Mouse (Mus musculus) neural tube, embryonic 12.5 days (tissue): Measurements from ENCODE around the gene Anapc15. TPM values are rescaled to one million over a fixed set of nuclear protein-coding genes. Genes with fewer than 3 reads are reported as not detected.
"Not testable (repeated sequence)": the region's sequence is repeated elsewhere in the genome, so short reads cannot be mapped to it uniquely, and the experiment has no call there.

Experiments
- ATAC-seq: fragments of 200-750 bp; cut with Nextera tagmentation; 2 replicates; pipeline ENCODE4 v1.8.0; 2017; ENCODE audit warnings: low read depth, mild to moderate bottlenecking, moderate TSS enrichment, moderate library complexity; ENCODE audit not compliant: low FRiP score
- H3K27ac ChIP-seq: fragments of 300-500 bp; sonication (generic); 2 replicates; pipeline ENCODE4 v1.5.1; 2016
- H3K27me3 ChIP-seq: fragments of 300-500 bp; sonication (generic); replicated peaks from 2 replicates; pipeline ENCODE4 v1.6.1; 2016; ENCODE audit warnings: mild to moderate bottlenecking
- H3K36me3 ChIP-seq: fragments of 300-500 bp; sonication (generic); 2 replicates; pipeline ENCODE4 v1.6.1; 2016; ENCODE audit warnings: mild to moderate bottlenecking
- H3K4me1 ChIP-seq: fragments of 300-500 bp; sonication (generic); 2 replicates; pipeline ENCODE4 v1.6.1; 2016
- H3K4me2 ChIP-seq: fragments of 300-500 bp; sonication (generic); replicated peaks from 2 replicates; pipeline ENCODE4 v1.6.1; 2016; ENCODE audit warnings: mild to moderate bottlenecking
- H3K4me3 ChIP-seq: fragments of 300-500 bp; sonication (generic); 2 replicates; pipeline ENCODE4 v1.5.1; 2016
- H3K9ac ChIP-seq: fragments of 300-500 bp; sonication (generic); 2 replicates; pipeline ENCODE4 v1.6.1; 2016; ENCODE audit warnings: mild to moderate bottlenecking
- H3K9me3 ChIP-seq: fragments of 300-500 bp; sonication (generic); 2 replicates; pipeline ENCODE4 v1.6.1; 2016; ENCODE audit warnings: mild to moderate bottlenecking
- WGBS: fragments of 180-500 bp; shearing (Covaris S2); methylation state at CpG from one replicate; pipeline ENCODE4 v1.1.7; 2016; 5-methylcytosine and 5-hydroxymethylcytosine counted together
- polyA plus RNA-seq: library from polyadenylated mRNA; unstranded; fragments of >200 nt; fragmentation: Nextera tagmentation; extraction: Ambion mirVana; gene quantifications from 2 replicates; pipeline ENCODE4 v1.2.1, GENCODE M21; 2016

Anapc15 gene
- polyA plus RNA-seq, 1 experiment from 2014 or later = 86.0 TPM

DNA sequence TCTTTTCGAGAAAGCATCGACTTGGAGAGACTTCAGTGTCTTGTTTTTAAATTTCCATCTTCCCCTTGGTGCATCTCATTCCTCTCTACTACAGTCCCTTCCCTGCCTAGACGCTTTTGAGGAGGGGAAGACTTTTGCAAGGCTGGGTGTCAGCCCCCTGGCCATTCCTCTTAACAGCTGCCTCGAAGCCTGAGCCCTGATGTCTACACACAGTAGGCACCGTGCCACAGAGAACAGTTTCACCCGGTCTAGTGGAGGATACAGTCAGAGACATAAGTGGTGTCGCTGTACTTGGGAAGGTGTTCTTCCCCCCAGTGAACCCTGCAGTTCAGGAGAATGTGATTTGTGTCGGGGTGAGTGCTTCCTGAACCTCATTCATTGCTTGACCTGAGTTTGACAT lies 43.2 kb downstream of the Anapc15 start:
- Histone ChIP-seq H3K36me3 (peaks cover 38% of the 10 kb centered on the region), H3K27ac (no peak overlapping the region), H3K4me1 (peaks cover 6% of the 10 kb centered on the region), H3K4me2 (peak overlapping the region; percentile 63), H3K9me3 (no peaks in the 10 kb centered on the region), H3K9ac (peak overlapping the region; percentile 91; the same call in 1 of the 2 replicates), H3K27me3 (no peaks in the 10 kb centered on the region), H3K4me3 (peak overlapping the region; percentile 85)
- WGBS = 79% methylated on average over 8 of the region's 8 CpGs
- ATAC-seq = no peak

DNA sequence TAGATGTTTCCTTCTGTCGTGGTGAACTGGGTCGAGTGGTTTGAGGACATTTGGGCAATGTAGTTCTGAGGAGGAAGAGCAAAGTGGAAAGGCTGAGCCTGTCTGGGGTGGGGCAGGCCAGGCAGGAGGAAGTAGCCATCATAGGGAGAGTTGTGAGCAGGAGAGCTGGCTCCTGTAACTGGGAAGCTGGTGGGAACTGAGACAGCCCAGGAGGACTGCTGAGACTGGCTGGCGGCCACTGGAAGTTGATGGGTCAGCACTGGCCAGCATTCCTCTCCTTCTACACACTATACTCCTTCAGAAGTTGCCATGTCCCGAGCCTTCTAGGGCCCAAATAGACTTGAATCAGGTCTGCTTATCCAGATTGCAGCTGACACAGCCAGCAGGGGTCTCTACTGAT lies 44.9 kb downstream of the Anapc15 start:
- H3K4me3 ChIP-seq = no peak overlapping the region
- no peak overlapping the region for H3K4me2 ChIP-seq
- H3K4me1 ChIP-seq = peaks cover 6% of the 10 kb centered on the region
- WGBS = 82% methylated on average over 4 of the region's 4 CpGs
- no peak for ATAC-seq
- no peaks in the 10 kb centered on the region for H3K9me3 ChIP-seq
- no peaks in the 10 kb centered on the region for H3K27me3 ChIP-seq
- peaks cover 44% of the 10 kb centered on the region for H3K36me3 ChIP-seq
- no peak overlapping the region for H3K27ac ChIP-seq
- 0 out of 2 replicates have a peak overlapping the region, but pooled peaks have one; percentile 29 for H3K9ac ChIP-seq

DNA sequence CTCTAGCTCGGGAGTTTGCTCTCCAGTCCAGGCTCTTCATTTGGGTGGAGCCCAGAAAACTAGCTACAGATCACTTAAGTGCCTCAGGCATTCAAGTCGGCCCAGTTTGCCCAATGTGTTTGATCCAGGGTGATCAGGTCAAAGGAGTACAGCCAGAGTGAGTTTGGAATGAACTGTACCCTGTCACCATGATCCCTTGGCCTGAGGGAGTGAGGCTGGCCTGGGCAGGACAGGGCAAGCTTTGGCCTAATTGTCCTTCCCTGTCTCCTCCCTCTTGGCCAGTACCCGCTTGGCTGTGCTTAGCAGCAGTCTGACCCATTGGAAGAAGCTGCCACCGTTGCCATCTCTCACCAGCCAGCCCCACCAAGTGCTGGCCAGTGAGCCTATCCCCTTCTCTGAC lies 46.6 kb downstream of the Anapc15 start:
- no peak for ATAC-seq
- Histone ChIP-seq H3K36me3 (peaks cover 52% of the 10 kb centered on the region), H3K4me1 (peaks cover 6% of the 10 kb centered on the region), H3K4me3 (no peak overlapping the region), H3K9me3 (no peaks in the 10 kb centered on the region), H3K9ac (no peak overlapping the region), H3K27me3 (no peaks in the 10 kb centered on the region), H3K27ac (no peak overlapping the region), H3K4me2 (no peak overlapping the region)
- 89% methylated on average over 4 of the region's 4 CpGs for WGBS

DNA sequence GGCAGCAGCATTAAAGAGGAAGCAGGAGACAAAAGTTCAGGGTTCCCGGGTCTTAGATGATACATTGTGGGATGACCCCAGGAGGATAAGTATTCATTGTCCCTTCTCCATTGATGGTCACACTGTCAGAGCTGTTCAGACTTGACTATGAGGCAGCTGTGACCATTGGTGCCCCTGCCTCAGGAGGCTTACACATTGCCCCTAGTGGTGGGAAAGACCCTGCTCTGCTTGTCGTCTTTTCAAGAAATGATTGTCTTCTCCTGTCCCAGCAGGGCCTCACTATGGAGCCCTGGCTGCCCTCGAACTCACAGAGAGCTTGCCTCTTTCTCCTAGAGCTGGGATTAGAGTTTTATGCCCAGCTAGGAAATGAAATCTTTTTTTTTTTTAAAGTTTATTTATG lies 48.5 kb downstream of the Anapc15 start:
- peaks cover 52% of the 10 kb centered on the region for H3K36me3 ChIP-seq
- WGBS = 69% methylated on average over 3 of the region's 3 CpGs

DNA sequence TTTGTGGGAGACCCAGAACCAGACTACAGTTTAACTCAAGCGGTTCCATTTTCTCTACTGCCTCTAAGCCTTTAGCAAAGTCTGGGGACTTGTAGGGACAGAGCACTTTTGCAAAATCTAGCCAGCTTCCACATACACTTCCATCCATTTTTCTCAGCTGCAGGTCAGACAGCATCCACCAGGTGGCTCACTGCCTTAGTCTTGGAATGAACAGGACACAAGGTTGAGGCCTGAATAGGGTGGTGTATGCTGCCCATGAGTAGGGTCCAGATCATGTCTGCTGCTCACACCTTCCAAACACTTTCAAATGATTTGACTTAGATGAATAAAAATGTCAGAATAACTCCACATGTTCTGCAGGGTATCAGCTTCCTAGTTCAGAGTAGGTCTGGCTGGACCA lies 54.6 kb downstream of the Anapc15 start:
- Histone ChIP-seq H3K4me2 (no peak overlapping the region), H3K9ac (no peak overlapping the region), H3K27ac (no peak overlapping the region), H3K4me1 (no peaks in the 10 kb centered on the region), H3K4me3 (no peak overlapping the region), H3K36me3 (peaks cover 11% of the 10 kb centered on the region), H3K27me3 (no peaks in the 10 kb centered on the region), H3K9me3 (no peaks in the 10 kb centered on the region)
- ATAC-seq = peak; percentile 71
- WGBS = 8% methylated on average over 1 of the region's 1 CpGs

More for the DNA sequence above, 48.5 kb downstream of the Anapc15 start:
- H3K4me2 ChIP-seq = no peak overlapping the region
- no peak overlapping the region for H3K9ac ChIP-seq
- no peak for ATAC-seq
- 0 out of 2 replicates have a peak, but pooled peaks cover under 1% of the 10 kb centered on the region for H3K4me1 ChIP-seq
- H3K9me3 ChIP-seq = no peaks in the 10 kb centered on the region
- no peak overlapping the region for H3K4me3 ChIP-seq
- no peaks in the 10 kb centered on the region for H3K27me3 ChIP-seq
- H3K27ac ChIP-seq = no peak overlapping the region

DNA sequence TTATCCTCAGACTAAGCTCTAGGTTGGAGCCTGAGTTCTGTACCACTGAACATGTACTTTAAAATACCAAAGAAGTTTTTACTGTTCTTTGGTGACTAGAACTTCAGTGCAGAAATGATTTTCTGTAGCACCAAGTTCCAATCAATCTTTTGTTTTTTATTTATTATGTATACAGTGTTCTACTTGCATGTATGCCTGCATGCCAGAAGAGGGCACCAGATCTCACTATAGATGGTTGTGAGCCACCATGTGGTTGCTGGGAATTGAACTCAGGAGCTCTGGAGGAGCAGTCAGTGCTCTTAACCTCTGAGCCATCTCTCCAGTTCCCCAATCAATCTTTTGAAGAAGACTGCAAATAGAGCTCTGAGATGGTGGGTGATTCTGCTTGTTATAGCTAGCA lies 62.4 kb downstream of the Anapc15 start:
- H3K4me2 ChIP-seq, H3K36me3 ChIP-seq, H3K4me3 ChIP-seq, H3K4me1 ChIP-seq, ATAC-seq, H3K27me3 ChIP-seq, H3K9ac ChIP-seq, H3K27ac ChIP-seq, H3K9me3 ChIP-seq: not testable (repeated sequence)

DNA sequence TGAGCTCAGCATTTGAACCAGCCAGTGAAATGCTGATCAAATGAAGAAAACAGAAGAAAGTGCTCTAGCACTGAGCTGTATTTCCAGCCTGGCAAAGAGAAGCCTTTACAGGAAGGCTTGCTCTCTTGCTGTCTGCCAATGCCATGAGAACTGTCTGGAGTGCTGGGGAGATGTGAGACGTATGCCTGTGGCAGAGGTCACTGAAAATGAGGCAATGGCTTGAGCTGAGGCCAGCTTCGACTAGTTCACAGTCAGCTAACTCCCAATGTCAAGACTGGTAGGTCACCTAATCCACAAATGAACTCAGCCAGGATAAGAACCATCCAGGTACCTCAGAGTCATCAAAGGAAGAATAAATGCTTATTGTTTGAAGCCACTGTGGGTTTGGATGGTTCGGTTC lies 64.6 kb downstream of the Anapc15 start:
- Histone ChIP-seq H3K36me3 (no peaks in the 10 kb centered on the region), H3K9me3 (no peaks in the 10 kb centered on the region), H3K9ac (no peak overlapping the region), H3K4me1 (no peaks in the 10 kb centered on the region), H3K27ac (no peak overlapping the region), H3K4me3 (no peak overlapping the region), H3K4me2 (no peak overlapping the region), H3K27me3 (no peaks in the 10 kb centered on the region)
- WGBS = 90% methylated on average over 3 of the region's 3 CpGs
- no peak for ATAC-seq

DNA sequence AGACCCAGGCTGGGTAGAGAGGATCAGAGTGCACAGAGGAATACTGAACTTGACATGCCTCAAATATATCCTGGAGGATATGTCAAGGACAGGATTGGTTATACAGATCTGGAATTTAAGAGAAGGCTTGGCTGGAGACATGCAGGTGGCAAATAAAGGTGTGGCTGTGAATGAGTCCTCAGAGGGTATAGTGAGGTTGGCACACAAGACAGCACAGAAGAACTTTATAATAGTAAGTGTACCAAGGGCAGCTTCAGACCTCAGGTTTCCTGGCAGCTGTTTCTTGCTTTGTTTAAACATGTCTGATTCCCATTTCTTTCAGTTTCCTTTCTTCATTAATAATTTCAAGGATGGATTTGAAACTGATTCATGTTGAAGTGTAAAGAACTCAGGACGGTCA lies 69.0 kb downstream of the Anapc15 start:
- WGBS = 91% methylated on average over 1 of the region's 1 CpGs
- ATAC-seq = no peak

DNA sequence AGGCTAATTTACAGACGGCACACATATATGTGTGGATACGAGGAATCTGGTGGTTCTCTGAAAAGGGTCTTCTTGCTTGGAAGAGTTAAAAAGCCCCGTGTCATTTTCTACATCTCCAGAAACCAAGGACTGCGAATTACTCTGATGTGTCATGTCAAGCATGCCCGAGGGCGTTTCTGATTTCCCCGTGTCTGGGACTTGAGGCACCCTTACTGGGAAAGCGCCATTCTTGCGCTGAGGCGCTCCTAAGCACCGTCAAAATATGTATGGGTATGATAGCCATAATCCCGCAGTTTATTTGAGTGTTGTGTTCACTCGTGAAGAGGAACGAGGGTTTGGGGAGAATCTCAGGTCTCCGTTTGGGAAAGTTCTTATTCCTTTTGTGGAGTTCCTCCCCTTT lies 69.8 kb downstream of the Anapc15 start:
- peaks cover 15% of the 10 kb centered on the region for H3K4me1 ChIP-seq
- H3K9me3 ChIP-seq = no peaks in the 10 kb centered on the region
- H3K27me3 ChIP-seq = no peaks in the 10 kb centered on the region
- H3K9ac ChIP-seq = peak overlapping the region; percentile 62
- no peak overlapping the region for H3K27ac ChIP-seq
- H3K36me3 ChIP-seq = no peaks in the 10 kb centered on the region
- WGBS = 8% methylated on average over 15 of the region's 15 CpGs
- peak overlapping the region; percentile 85 for H3K4me3 ChIP-seq
- peak; percentile 49; the same call in 1 of the 2 replicates for ATAC-seq
- H3K4me2 ChIP-seq = peak overlapping the region; percentile 63

More for the DNA sequence above, 69.0 kb downstream of the Anapc15 start:
- H3K4me3 ChIP-seq = no peak overlapping the region
- no peaks in the 10 kb centered on the region for H3K9me3 ChIP-seq
- peaks cover 15% of the 10 kb centered on the region for H3K4me1 ChIP-seq
- no peak overlapping the region for H3K27ac ChIP-seq
- no peak overlapping the region for H3K9ac ChIP-seq
- H3K36me3 ChIP-seq = no peaks in the 10 kb centered on the region
- peak overlapping the region; percentile 63 for H3K4me2 ChIP-seq
- H3K27me3 ChIP-seq = no peaks in the 10 kb centered on the region

DNA sequence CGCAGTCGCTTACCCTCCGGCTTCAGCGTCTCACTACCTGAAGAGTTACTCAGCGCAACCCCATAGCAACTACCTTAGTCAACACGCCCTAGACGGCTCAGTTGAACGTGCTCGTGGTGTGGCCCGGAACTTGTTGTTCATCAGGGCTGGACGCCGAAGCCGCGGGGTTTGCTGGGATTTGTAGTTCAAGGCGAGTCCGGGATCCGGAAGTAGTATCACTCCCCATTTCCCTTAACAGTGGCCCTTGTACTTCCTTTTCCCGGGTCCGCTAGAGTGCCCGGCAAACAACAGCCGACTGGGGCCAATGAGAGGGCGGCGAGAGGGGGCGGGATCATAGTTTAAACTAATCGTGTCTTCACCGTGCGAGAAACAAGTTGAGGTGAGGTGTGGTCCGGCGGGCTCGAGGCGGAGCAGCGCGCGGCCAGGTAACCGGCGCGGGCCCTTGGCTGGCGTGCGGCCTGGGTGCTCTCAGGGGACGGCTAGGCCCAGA lies 70.3 kb downstream of the Anapc15 start, which contains the start of the genes Lrrc51 and Numa1:
Lrrc51 (minus strand) TSS at position 145 of the 490 bp plus-strand sequence.
Numa1 (plus strand) TSS at position 361 of the 490 bp plus-strand sequence.
- 0 out of 2 replicates have a peak, but pooled peaks cover 2% of the 10 kb centered on the region for H3K36me3 ChIP-seq
- no peaks in the 10 kb centered on the region for H3K9me3 ChIP-seq
- peak; percentile 98 for ATAC-seq
- H3K27ac ChIP-seq = 0 out of 2 replicates have a peak within 1 kb of the TSS, but pooled peaks have one; percentile 21
- WGBS = under 1% methylated on average over 40 of the region's 40 CpGs
- no peaks in the 10 kb centered on the region for H3K27me3 ChIP-seq
- H3K4me1 ChIP-seq = peaks cover 15% of the 10 kb centered on the region
- H3K9ac ChIP-seq = peak within 1 kb of the TSS; percentile 71
- H3K4me3 ChIP-seq = peak within 1 kb of the TSS; percentile 85
- H3K4me2 ChIP-seq = peak within 1 kb of the TSS; percentile 63

DNA sequence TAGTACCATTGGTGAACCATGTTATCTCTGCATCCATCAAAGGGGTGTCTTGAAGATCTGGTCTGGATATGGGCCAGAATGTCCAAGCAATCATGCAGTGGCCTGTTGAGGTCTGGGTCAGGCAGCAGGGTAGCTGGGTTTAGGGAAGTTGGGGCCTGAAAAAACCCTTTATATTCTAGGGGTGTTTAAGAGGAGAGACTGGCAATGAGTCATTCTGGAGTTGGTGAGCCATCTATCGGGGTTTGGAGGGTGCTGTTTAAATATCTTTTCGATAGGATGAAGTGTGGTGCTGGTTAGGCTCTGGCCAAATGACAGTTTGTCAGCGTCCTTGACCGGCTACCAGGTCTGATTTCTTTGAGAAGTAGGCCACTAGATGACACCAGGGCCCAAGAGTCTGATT lies 72.4 kb downstream of the Anapc15 start:
- no peak overlapping the region for H3K9ac ChIP-seq
- H3K27ac ChIP-seq = no peak overlapping the region
- H3K27me3 ChIP-seq = no peaks in the 10 kb centered on the region
- no peaks in the 10 kb centered on the region for H3K9me3 ChIP-seq
- 99% methylated on average over 4 of the region's 4 CpGs for WGBS
- no peak for ATAC-seq
- H3K36me3 ChIP-seq = 0 out of 2 replicates have a peak, but pooled peaks cover 2% of the 10 kb centered on the region
- H3K4me3 ChIP-seq = no peak overlapping the region
- H3K4me2 ChIP-seq = no peak overlapping the region
- peaks cover 15% of the 10 kb centered on the region for H3K4me1 ChIP-seq

DNA sequence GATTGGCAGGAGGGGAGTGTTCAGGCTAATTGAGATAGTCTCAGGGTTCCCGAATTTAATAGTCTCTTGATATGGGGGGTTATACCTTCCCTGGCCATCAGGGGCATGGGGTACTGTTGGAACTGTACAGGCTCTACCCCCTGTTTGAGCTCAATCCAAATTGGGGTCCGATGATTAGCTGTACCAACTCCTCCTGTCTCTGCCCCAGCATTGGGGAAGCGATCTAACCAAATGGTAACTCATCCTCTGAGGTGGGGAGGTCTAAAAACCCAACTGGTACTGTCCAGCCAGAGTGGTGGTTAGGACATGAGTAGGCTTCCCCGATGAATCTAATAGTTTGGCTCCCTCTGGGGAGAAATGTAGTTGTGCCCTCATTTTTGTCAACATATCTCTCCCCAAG lies 73.5 kb downstream of the Anapc15 start:
- WGBS = 97% methylated on average over 4 of the region's 4 CpGs
- H3K36me3 ChIP-seq = 0 out of 2 replicates have a peak, but pooled peaks cover 2% of the 10 kb centered on the region
- ATAC-seq = no peak

DNA sequence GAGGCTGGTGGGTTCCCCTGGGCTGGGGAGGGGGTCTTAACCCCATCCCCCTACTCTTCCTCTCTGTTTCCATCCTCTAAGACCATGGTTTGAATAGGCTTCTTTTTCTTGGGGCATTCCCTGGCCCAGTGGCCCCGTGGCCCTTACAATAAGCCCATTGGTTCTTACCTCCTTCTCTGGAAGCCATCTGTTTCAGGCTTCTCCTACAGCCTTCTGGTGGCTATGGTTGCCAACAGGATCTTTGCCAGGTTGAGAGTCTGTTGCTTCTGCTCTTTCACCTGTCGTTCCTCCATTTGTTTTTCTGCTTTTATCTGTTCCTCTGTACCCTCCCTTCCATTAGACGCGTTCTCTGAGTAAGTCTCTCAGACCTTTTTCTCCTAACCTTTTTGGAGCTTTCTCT lies 74.1 kb downstream of the Anapc15 start:
- ATAC-seq = no peak
- H3K4me1 ChIP-seq = peaks cover 15% of the 10 kb centered on the region
- no peaks in the 10 kb centered on the region for H3K9me3 ChIP-seq
- WGBS = 93% methylated on average over 4 of the region's 4 CpGs
- H3K27me3 ChIP-seq = no peaks in the 10 kb centered on the region
- H3K27ac ChIP-seq = no peak overlapping the region
- H3K4me2 ChIP-seq = no peak overlapping the region
- H3K9ac ChIP-seq = no peak overlapping the region
- H3K36me3 ChIP-seq = 0 out of 2 replicates have a peak, but pooled peaks cover 2% of the 10 kb centered on the region
- no peak overlapping the region for H3K4me3 ChIP-seq

More for the DNA sequence above, 73.5 kb downstream of the Anapc15 start:
- no peak overlapping the region for H3K4me2 ChIP-seq
- H3K27ac ChIP-seq = no peak overlapping the region
- no peaks in the 10 kb centered on the region for H3K9me3 ChIP-seq
- H3K4me1 ChIP-seq = peaks cover 15% of the 10 kb centered on the region
- H3K9ac ChIP-seq = no peak overlapping the region
- no peaks in the 10 kb centered on the region for H3K27me3 ChIP-seq
- H3K4me3 ChIP-seq = no peak overlapping the region
